Mouse (Mus musculus): ENCODE measurements around the gene Mthfd1l.

Mthfd1l gene

DNA sequence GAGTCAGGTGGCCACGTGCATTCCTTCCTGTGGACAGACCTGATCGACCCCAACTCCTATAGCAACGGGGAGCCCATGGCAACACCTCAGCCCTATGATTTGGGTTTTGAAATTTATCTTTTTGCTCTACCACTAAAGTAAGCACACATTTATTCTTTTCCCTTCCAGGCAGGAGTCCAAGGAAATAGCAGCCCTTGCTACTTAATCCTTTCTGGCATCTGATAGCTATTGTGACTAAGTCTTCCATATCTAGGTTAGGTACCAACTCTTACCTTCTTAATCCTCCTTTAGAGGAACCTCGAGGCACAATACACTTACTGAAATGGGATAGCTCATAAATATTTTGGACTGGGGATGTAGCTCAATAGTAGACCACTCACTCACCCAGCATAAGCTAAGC, 180.1 kb downstream of the Mthfd1l start:
- no peak for DNase-seq (ENCODE audit: low read depth)

DNA sequence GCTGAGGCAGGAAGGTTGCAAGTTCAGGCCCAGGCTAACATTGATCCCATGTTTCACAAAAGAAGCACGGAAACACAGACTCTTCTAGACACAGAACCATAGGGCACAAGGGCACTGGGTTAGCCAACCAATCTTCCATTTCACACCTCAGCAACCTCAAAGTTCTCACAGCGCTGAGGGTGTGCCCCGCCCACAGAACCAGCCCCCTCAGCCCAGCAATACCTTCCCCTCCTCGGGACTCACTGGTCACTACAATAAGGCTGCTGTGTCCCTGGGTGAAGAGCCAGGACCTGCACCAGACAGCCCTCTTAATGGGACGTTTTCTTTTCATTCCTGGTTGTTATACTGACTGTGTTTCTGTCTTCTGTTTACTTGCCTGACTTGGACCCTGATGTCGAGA, 181.1 kb downstream of the Mthfd1l start:
- DNase-seq (ENCODE audit: low read depth): no peak

DNA sequence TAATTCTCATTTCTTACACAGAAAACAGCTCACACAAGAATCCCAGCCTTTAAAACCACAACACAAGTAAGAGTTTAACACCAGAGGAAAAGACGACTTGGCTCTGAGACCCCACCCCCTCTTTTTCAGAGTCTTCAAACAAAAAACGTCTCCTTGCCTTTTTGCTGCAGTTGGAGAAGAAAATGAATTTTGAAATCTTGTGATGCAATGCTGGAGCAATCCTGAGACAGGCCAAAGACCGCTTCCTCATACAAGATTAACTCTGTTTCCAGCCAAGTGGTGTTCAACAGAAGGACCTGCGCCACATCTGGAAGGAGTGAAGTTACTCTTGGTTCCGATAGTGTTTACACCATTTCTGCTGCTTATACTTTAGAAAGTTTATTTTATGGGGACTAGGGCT, 182.6 kb downstream of the Mthfd1l start:
- DNase-seq (ENCODE audit: low read depth): no peak

DNA sequence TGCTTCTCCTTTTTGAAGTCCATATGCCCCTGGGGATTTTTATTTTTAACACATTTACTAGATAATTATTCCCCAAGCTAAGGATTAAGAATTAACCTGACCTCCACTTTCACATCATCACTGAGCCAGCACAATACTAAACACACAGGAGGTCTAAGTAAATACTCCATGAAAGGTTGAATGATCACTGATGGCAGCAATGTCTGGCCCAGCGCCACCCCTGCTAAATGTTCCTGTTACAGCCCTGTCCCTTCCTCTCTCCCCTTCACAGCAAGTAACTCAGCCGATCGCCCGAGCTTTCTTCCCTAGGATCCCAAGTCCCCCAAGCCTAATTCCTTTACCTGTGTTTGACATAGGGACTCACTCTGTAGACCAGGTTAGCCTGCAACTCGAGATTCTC, 185.6 kb downstream of the Mthfd1l start:
- DNase-seq (ENCODE audit: low read depth): no peak

- no peak for DNase-seq (ENCODE audit: low read depth)
Observed at GRCm38 (mm10) chr10:4159541-4160090, 186.7 kb downstream of the Mthfd1l start.

DNA sequence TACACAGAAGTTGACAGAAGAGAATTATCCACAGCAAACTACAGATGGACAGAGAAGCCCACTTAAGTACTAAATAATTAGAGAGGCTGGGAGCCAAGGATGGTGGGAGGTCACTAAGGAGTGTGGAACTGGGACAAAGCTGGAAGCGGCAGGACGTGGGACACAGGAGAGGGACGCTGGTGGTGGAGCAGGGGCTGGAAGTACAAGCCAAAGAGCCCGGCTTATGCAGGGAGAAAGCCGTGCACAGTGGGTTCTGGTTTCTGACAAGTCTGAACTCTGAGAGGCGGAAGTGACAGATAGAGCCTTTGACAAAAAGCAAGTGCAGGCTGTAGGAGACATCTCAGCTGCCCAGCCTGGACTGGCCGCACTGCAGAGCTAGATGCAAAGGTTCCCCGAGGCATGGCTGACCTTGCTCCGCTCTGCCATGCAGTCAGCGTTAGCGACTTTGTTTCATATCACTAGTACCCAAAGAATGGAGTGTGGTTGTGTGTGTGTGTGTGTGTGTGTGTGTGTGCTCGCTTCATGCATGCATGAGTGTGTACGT, 187.4 kb downstream of the Mthfd1l start:
- DNase-seq (ENCODE audit: low read depth): no peak

DNA sequence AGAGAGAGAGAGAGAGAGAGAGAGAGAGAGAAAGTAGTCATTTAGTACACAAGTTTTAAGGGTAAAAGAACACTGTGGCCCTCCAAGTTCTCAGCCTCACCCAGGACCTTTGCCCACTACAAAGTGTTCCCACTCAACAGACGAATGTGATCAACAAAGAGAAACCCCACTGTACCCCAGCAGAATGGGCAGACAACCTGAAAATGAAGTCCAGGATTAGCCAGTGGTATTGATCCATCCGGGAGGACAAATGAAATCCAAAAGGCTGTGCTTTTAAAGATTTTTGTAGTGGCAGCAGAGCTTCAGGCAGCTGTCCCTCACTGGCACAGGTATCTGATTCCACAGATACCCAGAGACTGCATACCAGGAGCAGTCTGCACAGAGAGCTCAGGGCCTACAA, 189.1 kb downstream of the Mthfd1l start:
- no peak for DNase-seq (ENCODE audit: low read depth)

- DNase-seq (ENCODE audit: low read depth): no peak
Observed at GRCm38 (mm10) chr10:4162976-4163375, 190.1 kb downstream of the Mthfd1l start.

GRCm38 (mm10) chr10:4164681-4165080, 191.8 kb downstream of the Mthfd1l start:
- no peak for DNase-seq (ENCODE audit: low read depth)

DNA sequence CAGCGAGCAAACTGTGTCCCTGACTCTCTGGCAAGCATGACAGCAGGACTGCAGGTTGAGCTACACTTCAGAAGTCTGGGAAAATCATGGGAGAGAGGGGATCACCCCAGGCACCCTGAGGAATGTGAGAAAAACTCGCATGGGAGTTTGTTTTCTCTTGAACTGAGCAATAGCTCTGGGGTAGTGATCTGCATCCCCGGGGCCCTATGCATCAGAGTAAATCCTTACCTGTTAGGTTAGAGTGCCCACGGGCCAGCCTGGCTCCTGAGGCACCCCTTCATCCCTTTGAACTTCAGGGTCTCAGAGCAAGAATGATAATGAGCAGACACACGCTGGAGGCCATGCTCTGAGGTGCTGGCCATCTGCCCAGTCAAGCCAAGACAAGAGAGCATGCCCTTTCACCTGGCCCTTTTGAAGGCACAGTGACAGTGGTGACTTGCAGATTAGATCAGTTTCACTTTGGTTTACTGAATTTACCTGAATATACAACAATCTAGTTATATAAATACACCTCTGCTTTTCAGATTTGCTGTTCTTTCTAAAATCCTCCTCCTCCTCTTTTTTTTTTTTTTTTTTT, 195.4 kb downstream of the Mthfd1l start:
- no peak for DNase-seq (ENCODE audit: low read depth)

GRCm38 (mm10) chr10:4174229-4174628, 201.3 kb downstream of the Mthfd1l start:
- no peak for DNase-seq (ENCODE audit: low read depth)

DNA sequence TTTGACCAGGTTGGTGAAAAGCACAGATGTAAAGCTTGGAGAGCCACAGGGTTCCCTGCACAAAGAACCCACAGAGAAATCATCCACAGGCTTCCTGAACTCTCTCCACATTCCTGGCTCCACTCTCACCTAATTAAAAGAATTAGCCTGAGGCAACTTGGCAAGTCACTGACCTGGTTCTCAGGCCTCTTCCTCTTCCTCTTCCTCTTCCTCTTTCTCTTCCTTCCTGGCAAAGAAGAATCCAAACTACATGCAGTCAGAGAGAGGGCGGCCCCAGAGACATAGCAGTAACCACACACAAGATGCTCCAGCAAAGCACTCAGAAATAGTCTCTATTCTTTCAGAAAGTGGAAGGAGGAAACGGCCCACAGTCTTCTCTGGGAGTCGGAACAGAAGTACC, 201.8 kb downstream of the Mthfd1l start:
- DNase-seq (ENCODE audit: low read depth): no peak

DNA sequence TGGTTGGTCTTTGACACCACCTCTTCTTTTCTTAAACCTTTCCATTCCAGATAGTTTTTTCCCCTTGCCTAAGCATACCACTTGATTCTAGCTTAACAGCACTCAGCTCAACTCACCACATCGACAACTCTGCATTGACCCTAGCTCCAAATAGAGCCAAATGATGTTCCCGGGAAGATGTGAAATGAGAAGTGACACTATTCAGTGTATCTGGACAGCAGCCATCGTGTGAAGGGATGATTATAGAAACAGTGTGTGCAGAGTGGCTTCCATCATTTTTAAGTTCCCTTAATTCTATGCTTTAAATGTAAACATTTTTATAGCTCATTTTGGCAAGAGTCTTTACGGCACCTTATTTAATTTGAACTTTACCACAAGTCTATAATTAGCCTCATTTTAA, 204.4 kb downstream of the Mthfd1l start:
- DNase-seq (ENCODE audit: low read depth): no peak

- DNase-seq (ENCODE audit: low read depth): no peak
Observed at GRCm38 (mm10) chr10:4179049-4179790, 206.3 kb downstream of the Mthfd1l start.

- no peak for DNase-seq (ENCODE audit: low read depth)
Observed at GRCm38 (mm10) chr10:4181953-4182352, 209.0 kb downstream of the Mthfd1l start.

DNA sequence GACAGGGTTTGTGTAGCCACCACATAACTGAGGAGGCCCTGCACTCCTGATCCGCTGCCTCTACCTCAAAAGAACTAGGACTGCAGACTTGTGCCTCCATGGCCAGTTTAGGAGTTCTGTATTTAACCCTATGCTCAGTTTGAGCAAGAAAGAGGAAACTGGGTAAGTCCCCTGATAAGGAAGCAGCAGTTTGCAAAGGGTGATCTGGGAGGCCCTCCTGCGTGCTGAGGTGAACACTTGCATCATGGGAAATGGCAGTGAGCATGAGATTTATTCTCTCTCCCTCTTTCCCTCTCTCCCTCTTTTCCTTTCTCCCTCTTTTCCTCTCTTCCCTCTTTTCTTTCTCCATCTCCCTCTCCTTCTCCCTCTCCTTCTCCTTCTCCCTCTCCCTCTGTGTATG, 209.5 kb downstream of the Mthfd1l start:
- no peak for DNase-seq (ENCODE audit: low read depth)

- no peak for DNase-seq (ENCODE audit: low read depth)
Observed at GRCm38 (mm10) chr10:4188614-4189402, 215.9 kb downstream of the Mthfd1l start.

DNA sequence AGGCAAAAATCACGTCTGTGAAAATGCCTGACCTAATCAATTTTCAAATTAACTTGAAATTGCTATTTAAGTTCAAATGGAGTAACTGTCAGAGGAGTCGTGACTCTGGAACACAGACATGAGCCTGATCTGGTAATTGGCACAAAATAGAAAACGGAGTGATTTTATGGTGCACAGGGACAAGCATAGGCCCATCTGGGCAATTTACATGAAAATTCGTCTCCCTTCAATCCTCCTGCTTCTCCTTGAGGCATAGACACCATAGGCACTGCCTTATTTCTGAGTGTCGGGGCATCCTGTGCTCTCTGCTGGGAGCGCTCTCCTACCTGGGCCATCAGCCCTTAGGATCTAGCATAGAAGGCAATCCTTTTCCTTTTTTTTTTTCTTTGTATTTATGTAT, 216.5 kb downstream of the Mthfd1l start:
- no peak for DNase-seq (ENCODE audit: low read depth)

- no peak for DNase-seq (ENCODE audit: low read depth)
Observed at GRCm38 (mm10) chr10:4198978-4199377, 226.1 kb downstream of the Mthfd1l start.

DNA sequence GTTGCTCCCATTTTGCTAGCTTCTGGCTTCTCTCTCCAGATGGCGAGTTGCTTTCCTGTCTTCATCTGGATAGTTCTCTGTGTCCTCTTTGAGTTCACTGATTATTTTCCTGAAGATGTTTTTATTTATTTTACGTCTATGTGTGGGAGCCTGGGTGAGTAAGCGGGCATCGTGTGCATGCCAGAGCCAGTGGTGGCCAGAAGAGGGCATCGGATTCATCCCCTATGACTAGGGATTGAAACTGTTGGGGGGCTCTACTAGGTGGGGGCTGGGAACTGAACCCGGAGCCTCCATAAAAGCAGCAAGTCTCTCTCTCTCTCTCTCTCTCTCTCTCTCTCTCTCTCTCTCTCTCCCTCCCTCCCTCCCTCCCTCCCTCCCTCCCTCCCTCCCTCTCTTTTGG, 227.0 kb downstream of the Mthfd1l start:
- DNase-seq (ENCODE audit: low read depth): no peak

GRCm38 (mm10) chr10:4200546-4201104, 227.7 kb downstream of the Mthfd1l start:
- DNase-seq (ENCODE audit: low read depth): no peak

DNA sequence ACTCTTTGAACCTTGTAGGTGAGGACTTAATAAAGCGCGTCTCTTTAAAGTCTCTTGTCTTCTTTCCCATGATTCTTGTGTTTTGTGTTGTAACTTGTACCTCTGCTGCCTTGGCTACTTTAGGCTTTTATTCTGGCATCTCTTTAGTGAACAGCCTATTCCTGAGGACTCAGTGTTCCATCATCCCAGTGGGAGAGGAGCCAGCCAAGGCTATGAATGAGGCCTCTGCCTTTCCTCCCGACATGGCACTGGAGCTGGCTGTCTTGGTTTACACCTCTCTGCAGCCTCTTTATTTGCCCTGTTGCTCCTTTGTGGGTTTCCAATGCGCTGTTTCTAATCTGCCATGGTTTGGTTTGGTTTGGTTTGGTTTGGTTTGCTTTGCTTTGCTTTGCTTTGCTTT, 228.2 kb downstream of the Mthfd1l start:
- DNase-seq (ENCODE audit: low read depth): no peak
